Mouse (Mus musculus): ENCODE data around the gene Gm11127. TPM values are rescaled to one million over a fixed set of nuclear protein-coding genes. Genes with fewer than 3 reads are reported as not detected.
"Not testable (repeated sequence)": the region's sequence is repeated elsewhere in the genome, so short reads cannot be mapped to it uniquely, and the experiment has no call there.

Gm11127 gene
- total RNA-seq (2022), result 1 to 10 TPM; 4.0 to 5.5 (median 4.9) TPM

GRCm38 (mm10) chr17:36058362-36058761, at the start of gene Gm11127:
Gm11127 (minus strand) TSS chr17:36058371.
- DNase-seq (ENCODE audit: low spot score), result not testable (repeated sequence)

DNA sequence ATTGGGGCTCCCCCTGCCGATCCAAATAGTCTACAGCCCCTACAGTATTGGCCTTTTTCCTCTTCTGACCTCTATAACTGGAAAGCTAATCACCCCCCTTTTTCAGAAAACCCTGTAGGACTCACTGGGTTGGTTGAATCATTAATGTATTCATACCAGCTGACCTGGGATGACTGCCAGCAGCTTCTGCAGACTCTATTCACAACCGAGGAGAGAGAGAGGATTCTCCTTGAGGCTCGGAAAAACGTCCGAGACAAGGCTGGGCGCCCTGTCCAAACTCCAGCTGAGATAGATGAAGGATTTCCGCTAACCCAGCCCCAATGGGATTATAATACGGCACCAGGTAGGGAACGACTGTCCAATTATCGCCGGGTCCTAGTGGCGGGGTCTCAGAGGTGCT, 43.9 kb upstream of the Gm11127 start:
- DNase-seq (ENCODE audit: low spot score), result not testable (repeated sequence)

DNA sequence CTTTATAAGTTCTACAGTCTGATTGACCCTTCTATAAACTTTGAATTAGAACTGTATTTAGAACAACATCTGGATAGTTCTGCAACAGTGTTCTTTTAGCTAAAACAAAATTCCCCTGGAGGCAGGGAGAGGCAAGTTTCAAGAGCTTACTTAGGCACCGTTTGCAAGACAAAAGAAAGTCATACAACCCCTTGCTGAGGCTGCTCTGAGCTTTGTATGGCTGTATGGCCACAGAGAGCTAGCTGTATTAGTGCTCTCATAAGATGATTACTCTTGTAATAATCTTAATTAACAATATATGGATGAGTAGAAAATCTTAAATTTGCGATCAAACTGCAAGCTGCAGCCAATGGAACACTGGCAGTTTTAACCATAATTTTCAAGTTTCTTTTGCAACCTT, 41.4 kb upstream of the Gm11127 start:
- not testable (repeated sequence) for DNase-seq (ENCODE audit: low spot score)

DNA sequence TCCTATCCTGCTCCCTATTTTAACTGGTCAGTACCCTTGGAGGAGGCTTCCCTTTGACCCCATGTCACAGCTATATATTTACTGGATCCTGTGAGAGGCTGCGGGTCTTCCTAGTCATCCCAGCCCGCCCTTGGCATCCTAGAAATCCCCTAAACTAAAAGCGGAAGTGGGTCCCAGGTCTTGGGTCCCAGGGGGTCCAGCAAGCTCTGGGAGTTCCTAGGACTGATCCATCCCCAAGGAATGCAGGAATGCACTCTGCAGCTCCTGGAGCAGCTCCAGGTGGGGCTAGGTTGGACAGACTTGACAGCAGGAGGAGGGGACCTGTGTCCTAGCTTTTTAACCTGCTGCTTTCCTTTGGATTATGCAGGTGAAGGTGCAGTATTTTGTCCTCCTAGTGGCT, 35.8 kb upstream of the Gm11127 start:
- DNase-seq (ENCODE audit: low spot score), result no peak

DNA sequence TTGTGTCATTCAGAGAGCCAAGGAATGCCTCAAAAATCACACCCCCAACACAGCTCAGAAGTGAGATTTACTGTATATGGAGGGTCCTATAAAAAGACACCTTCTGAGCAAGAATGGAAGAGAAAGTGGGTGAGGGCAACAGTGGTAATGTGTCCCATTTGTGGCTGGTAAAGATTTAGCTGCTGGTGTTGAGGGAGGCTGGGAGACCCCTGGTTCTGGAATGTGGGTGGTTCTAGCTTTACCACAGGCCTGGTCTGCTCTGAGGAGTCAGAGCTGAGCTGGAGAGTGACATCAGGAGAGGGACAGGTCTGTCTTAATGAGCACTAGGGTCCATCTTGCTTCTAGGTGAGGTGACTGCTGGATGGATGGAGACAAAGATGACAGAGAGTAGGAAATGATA, 34.3 kb upstream of the Gm11127 start:
- DNase-seq (ENCODE audit: low spot score), result not testable (repeated sequence)

- DNase-seq (ENCODE audit: low spot score), result not testable (repeated sequence)
Measured at GRCm38 (mm10) chr17:36091933-36092332, 33.8 kb upstream of the Gm11127 start.

GRCm38 (mm10) chr17:36085976-36086375, 27.8 kb upstream of the Gm11127 start:
- DNase-seq (ENCODE audit: low spot score), result not testable (repeated sequence)

DNA sequence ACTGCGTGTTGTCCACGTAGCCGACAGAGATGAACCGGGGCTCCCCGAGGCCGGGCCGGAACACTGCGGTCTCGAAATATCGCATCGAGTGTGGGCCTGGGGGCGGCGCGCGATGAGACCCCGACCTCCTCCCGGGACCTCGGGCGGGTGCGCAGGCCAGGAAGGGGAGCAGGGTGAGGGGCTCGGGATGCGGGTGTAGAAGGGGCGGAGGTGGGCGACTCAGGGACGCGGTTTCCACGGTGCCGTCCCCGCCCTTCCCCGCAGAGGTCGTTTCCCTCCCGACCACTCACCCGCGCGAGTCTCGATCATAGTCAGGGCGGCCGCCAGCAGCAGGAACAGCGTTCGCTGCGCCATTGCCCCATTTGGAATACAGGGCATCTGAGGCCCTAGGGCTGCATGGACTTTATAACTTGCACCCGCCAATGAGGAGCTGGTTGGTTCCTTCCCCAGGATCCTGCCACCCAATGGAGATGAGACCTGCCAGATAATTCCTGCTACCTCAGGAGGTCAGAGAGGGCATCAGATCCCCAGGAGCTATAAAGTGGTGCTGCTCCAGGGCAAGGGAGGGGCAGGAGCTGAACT, 25.8 kb upstream of the Gm11127 start:
- no peak for DNase-seq (ENCODE audit: low spot score)

DNA sequence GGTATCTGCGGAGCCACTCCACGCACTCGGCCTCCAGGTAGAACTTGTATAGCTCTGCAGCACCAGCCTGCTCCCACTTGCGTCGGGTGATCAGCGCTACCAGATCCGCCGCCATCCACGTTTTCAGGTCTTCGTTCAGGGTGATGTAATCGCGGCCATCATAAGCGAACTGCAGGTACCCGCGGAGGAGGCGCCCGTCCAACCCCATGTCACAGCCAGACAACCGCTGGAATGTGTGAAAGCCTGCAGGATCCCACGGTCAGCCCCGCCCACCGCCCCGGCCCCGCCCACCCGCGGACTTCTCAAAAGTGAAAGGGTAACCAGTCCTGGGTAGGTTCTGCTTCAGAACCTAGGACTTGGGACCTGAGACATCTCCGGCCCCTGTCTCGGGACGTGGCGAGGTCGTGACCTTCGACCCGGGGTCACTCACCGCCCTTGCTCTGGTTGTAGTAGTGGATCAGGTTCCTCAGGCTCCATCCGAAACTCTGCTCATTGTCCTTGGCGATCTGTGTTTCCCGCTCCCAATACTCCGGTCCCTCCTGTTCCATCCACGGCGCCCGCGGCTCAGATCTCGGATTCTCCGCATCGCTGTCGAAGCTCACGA, 25.2 kb upstream of the Gm11127 start:
- DNase-seq (ENCODE audit: low spot score), result no peak

DNA sequence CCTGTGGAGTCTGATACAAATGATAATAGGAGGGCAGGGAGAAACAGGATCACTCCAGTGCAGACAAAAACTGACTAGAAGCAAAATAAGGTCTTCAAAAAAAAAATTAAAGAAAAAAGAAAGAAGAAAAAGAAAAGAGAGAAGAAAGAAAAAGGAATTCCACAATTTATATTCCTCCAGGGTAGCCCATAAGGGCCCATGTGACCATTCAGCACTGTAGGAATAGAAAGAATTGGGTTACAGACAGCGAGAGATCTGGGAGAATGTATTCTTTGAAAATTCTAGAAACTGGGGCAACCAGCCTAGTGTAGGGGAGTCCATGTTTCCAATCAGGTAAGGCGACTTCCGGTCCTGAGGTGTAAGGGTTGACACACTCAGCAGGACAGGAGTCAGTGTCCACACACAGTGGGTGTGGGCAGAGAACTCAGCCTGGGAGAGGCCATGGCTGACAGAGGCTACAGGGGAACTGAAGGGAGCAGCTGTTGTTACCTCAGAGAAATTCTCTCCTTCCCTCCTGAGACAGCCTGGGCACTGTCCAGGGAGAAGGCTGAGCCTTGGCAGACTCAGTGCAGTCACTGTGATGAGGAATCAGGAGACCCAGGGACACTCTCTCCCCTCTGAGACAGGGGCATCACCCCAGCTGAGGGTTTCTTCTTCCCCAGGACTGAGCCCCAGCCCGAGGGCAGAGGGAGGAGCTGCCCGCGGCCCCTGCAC, 24.5 kb upstream of the Gm11127 start:
- not testable (repeated sequence) for DNase-seq (ENCODE audit: low spot score)

DNA sequence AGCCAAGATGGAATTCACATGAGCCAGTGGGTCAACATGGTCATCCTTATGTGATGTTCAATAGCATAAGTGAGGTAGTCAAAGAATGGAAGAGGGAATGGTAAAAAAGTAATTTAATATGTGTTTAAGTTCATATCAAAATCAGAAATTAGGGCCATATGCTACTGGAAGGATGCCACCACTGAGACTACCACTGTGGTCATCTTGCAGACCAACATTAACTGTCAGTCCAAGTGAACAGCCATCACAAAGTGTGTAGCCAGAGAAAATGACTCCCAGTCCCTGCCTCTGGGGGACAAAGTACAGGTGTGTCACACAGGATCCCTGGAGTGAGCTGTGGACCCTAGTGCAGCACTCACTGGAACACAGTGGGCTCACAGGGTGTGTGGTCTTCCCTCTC, 23.7 kb upstream of the Gm11127 start:
- DNase-seq (ENCODE audit: low spot score), result not testable (repeated sequence)

GRCm38 (mm10) chr17:36060829-36061228, 2.7 kb upstream of the Gm11127 start:
- DNase-seq (ENCODE audit: low spot score), result peak; percentile 83

DNA sequence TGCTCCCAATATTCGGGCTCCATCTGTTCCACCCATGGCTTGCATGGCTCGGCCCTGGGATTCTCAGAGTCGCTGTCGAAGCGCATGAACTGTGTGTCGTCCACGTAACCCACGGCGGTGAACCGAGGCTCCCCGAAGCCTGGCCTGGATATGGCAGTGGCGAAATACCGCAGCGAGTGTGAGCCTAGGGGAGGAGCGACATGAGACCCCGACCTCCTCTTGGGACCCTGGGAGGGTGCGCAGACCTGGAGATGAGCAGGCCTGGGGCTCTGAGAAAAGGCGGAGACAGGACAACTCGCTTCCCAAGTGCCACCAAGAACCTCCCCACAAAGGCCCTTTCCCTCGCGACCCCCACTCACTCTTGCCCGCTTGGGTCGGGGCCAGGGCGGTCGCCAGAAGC, 244 bp downstream of the Gm11127 start:
- not testable (repeated sequence) for DNase-seq (ENCODE audit: low spot score)

DNA sequence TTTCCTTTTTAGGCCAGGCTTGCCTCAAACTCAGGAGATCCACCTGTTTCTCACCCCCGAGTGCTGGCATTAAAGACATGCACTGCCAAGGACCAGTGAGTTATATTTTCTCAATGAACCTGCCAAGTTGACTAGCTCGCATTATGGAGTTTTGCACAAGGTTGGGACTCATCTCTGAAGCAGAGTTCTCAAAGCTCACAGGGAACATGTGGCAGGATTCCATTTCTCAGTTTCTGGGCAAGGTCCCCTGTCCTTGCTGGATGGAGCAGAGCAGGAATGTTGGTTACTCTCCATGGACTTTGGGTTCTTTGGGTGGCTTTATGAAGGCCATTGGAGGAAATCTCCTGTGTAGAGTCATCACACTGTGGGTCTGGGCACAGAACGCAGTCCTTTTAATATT, 14.9 kb downstream of the Gm11127 start:
- DNase-seq (ENCODE audit: low spot score), result no peak

DNA sequence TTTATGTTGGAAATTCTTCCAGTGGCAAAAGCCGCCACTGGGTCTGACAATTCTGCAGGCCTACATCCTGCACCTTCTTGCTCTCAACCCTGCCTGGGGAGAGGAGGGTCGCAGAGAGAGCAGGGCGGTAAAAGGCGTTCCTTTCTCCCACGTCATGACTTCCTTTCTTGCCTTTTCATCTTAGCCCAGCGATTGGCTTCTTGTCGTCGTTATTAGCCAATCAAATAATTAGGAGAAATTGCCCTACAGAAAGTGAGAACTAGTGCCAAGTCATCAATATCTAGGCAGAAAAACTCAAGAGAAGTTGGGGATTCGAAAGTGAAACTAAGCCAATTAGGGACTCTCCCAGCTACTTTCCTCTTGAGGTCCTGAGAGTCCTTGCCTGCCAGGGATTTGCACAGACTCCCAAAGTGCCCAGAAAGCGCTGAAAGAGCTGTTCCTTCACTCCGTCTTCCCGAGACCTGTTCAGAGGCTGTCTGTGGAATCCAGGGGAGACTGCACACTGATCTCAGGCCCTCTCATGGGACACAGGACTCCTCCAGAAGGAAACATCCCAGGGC, 15.5 kb downstream of the Gm11127 start, which contains the start of the genes H2-T22 and Gm6034:
H2-T22 (minus strand) TSS at position 138 of the 560 bp plus-strand sequence.
Gm6034 (plus strand) TSS at position 352 of the 560 bp plus-strand sequence.
- peak; percentile 95 for DNase-seq (ENCODE audit: low spot score)

- not testable (repeated sequence) for DNase-seq (ENCODE audit: low spot score)
Measured at GRCm38 (mm10) chr17:36042055-36042454, 16.1 kb downstream of the Gm11127 start.

DNA sequence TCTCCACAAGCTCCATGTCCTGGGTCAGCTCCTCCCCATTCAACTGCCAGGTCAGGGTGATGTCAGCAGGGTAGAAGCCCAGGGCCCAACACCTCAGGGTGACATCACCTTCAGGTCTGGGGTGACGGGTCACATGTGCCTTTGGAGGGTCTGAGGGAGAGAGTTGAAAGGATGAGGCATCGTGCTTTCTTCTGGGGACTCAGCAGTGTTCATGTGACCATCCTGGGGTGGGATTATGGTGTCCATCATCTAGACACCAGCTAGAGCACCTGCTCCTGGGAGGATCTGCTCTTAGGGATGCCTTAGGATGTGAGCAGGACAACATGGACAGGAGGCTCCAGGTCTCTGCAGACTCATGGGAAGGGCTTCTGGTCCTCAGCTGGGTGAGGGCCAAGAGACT, 17.6 kb downstream of the Gm11127 start:
- DNase-seq (ENCODE audit: low spot score), result not testable (repeated sequence)

DNA sequence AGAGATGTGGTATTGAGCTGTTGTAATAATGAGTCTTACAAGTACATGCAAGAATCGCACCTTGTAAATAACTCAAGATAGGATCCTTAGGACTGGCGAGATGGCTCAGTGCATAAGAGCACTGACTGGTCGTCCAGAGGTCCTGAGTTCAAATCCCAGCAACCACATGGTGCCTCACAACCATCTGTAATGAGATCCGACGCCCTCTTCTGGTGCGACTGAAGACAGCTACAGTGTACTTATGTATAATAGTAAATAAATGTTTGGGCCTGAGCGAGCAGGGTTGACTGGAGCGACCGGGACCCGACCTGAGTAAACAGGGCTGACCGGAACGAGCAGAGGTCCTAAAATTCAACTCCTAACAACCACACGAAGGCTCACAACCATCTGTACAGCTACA, 22.0 kb downstream of the Gm11127 start:
- not testable (repeated sequence) for DNase-seq (ENCODE audit: low spot score)

- DNase-seq (ENCODE audit: low spot score), result peak; percentile 50
Measured at GRCm38 (mm10) chr17:36035010-36035638, 23.0 kb downstream of the Gm11127 start.

DNA sequence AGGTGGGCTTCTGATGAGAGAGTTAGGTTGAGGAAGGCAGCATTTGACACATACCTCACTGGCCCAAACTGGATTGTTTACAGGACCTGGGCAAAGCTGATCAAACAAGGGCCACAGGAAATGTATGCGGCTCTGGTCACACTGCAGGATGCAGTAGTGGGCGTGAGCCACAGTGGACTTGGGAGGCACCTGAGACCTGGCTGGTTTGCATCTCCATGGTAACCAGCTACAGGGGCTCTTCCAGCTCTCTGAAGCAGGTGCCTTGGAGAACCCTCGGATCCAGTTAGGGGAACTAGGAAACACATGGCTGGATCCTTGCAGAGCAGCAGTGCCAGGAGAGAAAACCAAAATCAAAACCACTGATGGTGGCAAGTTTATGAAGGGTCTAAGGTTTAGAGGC, 23.6 kb downstream of the Gm11127 start:
- not testable (repeated sequence) for DNase-seq (ENCODE audit: low spot score)

DNA sequence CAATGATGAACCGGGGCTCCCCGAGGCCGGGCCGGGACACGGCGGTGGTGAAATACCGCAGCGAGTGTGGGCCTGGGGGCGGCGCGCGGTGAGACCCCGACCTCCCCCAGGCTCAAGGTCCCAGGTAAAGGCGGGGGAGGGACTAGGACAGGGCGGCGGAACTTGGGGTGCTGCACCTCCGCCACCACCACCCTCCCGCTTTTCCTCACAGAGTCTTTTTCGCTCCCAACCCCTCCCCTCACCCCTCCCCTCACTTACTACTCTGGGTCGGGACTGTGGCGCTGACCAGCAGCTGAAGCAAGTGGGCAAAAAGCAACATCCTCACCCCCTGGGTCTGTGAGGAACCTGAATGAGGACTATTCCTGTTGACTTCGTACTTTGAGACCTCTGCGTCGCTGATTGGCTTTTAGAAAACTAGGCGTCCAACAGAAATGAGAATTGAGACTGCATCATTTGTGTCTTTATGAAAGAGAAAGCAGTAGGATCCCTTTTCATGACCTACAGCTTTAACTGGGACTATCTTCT, 25.8 kb downstream of the Gm11127 start, which contains the start of gene H2-T23:
H2-T23 (minus strand) TSS at position 505 of the 525 bp plus-strand sequence.
- DNase-seq (ENCODE audit: low spot score), result peak; percentile 84

Measured in heart, adult 8-10 months (tissue).